Mouse (Mus musculus): ENCODE results near the gene Kalrn.

The Kalrn gene

DNA sequence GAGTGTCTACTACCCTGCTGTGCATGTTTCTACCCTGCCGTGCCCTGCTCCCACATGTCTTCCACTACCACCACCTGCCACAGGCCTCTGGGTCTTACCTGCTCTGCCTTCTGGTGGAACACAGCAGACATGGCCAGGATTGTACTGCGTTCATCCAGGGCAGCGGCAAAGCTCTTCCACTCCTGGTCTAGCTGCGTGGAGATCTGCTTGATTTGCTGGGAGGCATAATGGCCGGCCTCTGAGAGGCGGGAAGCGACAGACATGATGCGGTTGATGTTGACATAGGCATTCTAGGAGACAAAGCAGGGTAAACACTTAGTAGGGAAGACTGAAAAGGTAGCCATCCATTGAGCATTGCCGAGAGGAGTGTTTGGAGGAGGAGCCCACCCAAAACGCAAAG is 259.3 kb downstream of the Kalrn start:
- DNase-seq (ENCODE audit: low spot score in 2 of 2), result no peak

DNA sequence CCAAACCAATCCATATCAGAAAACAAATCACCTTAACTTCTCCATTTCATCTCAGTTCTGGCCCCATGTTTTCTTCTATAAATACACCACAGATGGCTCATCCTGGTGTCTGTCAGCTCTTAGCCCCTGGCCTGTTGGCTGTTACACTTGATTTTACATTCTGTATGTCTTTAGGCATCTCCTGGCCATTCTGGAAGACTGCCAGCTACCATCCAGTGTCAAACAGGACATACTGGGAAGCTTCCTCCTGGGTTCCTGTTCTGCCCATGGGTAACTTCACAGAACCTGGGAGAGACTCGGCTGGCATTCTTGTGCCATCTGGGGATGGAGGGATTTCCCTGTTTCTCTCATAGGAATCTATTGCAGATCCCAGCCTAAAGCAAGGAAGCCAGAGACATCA is 261.8 kb downstream of the Kalrn start:
- no peak for DNase-seq (ENCODE audit: low spot score in 2 of 2)

DNA sequence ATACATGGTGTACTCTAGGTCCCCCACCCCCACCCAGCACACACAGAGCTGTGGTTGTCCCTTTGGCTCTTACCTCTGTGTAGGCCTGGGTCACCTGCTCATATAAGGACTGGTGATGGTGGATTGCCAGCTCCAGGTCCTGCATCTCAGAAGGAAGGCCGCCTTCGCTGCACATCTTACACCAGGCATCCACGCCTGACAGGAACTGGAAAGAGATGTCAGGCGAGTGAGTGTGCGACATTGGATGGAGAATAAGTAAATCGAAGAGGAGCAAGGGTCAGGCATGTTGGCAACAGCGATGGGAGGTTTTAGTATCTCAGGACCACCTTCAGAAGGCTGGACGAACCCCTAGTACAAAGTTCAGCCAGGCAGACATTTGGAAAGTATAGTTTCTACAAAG is 263.0 kb downstream of the Kalrn start:
- no peak for DNase-seq (ENCODE audit: low spot score in 2 of 2)

DNA sequence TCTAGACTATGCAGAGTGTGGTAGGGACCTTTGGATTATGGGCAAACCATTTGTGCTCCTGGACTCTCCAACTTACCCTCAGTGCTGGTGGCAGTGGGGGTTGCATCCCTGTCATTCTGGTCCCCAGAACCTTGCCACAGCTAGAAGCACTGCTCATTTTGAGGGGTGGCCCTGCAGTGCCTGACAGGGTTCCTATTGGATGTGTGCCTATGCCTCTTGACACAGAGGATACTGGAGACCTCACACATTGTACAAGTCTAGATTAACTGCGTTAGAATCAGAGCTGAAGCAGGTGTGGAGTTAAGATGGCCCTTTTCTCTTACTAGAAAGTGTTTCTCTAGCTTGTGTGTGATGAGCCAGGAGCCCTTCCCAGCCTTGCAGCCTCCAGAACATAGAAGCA is 265.0 kb downstream of the Kalrn start:
- DNase-seq (ENCODE audit: low spot score in 2 of 2), result no peak

DNA sequence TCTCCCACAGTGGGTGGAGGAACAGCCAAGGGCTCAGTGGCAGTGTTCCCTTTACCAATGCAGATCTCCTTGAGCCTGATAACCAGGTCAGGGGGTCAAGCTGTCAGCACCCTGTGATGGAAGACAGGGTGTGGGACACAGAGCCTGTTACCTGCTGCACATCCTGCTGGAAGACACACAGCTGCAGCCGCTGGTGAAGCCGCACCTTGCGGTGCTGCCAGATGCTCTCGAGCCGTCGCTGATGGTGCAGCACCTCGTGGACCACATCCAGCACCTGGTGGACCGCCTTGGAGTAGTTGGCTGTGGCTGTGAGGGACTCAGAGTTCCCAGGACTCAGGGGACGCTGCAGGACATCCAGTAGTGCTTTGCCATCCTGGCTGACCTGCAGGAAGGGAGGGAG is 265.9 kb downstream of the Kalrn start:
- DNase-seq (ENCODE audit: low spot score in 2 of 2), result no peak

DNA sequence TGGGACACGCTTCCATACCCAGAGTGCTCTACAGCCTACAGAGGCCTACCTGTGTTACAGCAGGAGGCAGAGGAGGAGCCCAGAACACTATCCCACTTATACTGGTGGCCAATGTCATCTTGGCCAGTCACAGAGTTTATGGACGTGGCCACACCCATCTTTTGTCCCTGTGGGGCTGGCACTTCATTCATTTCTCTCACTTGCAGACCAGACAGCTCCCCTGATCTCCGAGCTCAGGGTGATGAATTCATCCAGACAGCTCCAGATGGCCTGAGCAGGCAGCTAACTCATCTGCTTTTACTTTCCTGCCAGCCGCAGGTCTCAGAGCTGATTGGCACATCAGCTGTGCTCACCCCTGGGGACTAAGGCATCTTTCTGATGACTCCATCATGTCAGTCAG is 267.7 kb downstream of the Kalrn start:
- no peak for DNase-seq (ENCODE audit: low spot score in 2 of 2)

DNA sequence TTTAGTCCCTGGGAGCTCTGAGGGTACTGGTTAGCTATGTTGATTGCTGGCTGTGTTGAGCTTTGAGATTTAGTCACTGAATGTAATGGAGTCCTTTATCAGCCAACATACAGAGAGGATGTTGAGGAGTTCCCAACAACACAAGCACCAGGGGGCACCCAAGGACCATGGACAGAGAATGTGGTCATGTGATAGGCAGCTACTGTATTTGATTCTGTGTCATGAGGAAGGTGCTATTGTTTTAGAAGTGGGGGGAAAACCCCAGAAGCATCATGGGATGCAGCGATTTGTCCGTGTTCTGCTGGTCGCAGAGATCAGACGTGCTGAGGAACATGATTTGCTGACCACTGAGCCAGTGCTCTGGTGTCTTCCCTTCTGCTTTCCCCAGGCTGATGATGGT is 269.5 kb downstream of the Kalrn start:
- peak in 1 of 2 experiments; percentile 37 for DNase-seq (ENCODE audit: low spot score in 2 of 2)

DNA sequence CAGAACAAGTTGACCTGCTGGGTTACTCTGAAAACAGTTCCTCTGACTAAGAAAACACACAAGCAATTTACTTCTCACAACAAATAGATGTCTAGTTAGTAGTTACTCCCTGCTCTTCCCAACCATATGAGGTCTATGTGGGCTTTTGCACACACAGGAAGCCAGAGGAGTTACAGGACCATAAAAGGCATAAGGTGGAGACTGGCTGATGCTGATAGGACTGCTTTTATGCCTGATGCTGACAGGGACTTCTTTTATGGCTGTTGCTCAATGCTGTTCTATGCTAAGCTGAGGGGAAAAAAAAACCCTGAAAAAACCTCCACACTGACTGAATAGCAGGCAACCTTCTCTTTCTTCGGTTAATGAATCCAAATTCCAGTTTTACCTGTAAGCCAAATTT is 270.8 kb downstream of the Kalrn start:
- DNase-seq (ENCODE audit: low spot score in 2 of 2), result no peak

DNA sequence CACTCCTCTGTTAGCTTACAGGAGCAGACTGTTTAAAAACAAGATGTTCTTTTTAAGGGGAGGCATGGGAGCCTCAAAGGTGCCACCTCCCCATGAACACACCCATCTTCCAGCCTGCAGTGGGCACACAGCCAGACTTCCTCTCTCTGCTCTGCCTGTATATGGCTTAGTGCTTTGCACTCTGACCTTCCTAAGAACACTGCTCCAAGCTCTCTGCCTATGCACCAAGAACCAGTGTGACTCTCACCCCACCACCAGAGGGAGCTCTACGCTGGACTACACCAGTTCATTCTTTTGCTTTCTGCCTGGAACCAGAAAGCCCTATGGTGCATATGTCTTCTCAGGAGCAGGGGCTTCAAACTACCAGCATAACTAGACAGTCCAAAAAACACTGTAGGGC is 271.3 kb downstream of the Kalrn start:
- DNase-seq (ENCODE audit: low spot score in 2 of 2), result no peak

DNA sequence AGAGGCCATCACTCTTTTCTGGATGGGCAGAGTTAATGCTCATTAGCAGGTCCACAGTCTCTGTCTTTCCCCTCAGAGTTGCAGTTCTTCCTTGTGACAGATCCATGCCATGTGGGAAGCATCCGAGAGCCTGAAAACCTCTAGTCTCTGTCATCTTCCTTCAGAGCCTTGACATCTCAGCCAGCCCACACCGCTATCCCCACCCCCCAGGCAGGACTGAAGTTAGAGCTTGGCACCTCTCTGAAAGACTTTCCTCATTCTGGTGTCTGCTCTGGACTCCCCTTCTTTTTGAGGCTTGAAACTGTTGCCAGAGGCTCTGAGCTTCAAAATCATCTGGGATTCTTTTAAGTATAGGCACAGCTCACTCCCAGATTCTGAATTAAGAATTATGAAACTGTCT is 274.1 kb downstream of the Kalrn start:
- DNase-seq (ENCODE audit: low spot score in 2 of 2), result no peak

DNA sequence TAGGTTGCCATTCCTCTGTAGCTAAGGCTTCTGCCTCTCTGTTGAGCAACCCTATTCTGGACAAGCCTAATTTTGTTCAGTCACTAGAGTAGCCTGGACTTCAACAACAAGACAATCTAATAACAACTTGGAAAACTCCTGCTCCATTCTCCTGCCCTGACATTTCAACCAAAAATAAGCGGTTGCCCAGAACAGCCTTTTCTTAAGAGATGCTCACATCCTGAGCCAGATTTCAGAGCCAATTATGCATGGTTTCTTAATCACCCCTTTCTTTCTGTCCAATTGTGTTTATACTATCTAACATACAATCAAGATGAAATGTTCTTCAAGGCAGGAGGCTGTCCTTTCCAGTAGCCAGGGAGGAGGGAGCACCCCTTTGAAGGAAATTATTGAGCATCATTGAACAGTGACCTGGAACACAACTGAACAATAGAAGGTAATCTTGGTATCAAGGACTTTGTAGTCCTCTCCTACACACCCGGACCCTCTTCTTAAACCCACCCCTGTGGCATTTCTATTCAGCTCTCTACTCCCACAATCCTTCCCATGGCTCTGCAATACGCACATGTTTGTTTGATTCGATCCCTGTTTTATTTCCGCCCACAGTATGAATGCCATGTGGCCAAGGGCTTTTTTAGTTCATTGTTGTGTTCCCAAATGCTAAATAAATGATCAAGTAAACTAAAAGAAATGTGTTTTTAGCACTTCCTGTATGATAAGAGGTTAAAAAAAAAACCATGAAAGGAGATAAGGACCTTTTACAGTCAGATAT is 275.2 kb downstream of the Kalrn start:
- no peak for DNase-seq (ENCODE audit: low spot score in 2 of 2)

DNA sequence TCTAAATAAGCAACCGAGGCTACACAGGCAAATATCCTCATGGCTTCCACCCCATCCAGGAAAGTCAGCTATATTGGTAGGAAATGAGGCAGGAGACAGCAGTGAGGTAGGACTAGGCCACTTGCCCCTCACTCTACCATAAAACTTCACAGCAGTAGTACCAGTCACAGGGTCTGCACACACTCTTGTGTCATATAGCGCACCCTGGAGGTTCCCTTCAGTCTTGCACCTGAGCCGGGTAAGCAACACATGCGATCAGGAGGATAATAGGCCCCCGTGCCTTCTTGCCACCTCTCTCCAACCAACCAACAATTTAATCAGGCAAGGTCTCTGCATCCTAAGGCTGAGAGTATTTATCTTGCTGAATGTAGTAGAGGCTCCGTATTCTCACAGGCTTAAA is 278.8 kb downstream of the Kalrn start:
- no peak for DNase-seq (ENCODE audit: low spot score in 2 of 2)

DNA sequence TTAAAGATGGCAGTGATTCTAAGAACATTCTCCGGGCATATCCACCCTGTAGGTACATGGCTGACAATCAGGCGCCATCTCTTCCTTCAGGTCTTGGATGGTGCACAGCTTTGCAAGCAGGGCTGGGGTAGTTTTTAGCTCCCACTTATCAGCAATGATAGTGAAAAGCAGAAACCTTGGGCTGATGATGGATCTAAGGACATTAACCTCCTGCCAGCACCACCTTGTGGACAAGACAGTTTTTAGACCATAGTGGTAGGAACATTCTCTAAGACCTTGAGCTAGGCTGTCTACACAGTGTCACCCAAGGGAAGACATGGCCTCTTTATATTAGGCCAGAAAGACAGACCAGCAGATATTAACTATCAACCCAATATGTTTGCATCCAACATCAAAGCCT is 279.7 kb downstream of the Kalrn start:
- no peak for DNase-seq (ENCODE audit: low spot score in 2 of 2)

DNA sequence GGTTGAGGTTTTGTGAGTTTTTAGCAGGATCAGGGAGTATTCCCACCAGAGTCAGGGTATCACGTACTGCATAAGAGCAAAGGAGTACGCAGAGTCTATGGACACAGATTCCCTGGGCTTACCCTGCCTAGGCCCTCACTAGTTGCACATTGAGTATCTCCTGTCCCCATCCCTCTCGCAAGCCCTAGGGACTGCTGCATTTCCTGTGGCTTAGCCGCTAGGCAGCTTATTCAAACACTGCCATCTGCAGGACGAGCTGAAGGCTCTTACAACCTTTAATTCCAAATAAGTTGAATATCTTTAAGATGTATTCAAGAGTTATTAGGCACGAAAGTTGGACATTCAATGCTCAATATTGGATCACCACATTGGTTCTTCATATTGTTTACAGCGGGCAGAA is 283.7 kb downstream of the Kalrn start:
- no peak for DNase-seq (ENCODE audit: low spot score in 2 of 2)

DNA sequence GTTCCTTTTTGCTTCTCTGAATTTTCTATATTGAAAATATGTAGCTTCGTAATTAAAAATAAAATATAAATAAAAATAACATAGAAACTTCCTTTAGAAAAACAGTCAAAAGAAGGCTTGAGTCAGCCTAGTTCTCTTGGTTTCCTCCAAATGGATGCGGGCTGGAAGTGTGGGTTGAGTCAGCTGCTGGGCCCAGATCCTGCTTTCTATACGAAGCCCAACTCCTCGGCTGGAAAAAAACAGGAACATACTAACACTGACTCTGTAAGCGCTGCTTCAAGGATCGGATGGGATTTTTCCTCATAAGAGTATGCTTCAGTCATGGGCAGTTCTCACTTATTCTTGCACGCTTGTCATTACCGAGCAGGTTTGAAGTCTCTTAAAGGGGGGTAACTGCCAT is 291.3 kb downstream of the Kalrn start:
- peak in 1 of 2 experiments; percentile 50 for DNase-seq (ENCODE audit: low spot score in 2 of 2)

DNA sequence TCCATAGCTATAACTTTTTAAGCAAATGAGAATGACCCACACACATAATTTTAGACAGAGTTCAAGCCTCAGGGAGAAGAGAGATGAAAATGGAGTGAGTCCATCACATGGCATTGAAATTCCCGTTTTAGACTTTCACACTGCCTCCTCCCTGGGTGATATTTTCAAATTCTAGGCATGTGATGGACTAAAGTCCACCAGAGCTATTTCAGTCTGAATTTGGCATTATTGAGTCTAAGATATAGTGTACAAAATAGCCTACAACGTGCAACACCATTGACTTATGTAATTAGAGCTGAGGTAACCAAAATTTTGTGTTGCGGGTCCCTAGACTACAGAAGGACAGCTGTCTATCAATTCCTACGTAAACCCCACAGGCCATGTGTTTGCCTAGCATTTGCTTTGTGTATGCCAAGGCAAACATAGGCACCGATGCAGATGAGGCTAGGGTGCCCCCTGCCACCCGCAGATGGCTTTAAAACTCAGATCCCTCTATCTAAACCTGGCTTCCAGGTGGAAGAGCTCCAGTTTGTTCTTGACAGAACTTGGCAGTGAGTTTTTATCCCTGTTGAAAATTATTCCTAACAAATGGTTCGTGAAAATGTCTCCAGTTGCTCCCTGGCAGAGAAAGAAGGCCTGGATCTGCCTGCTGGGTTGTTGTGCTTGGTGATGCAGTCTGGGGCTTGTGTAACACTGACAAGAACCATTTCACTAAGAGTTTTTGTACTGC is 293.5 kb downstream of the Kalrn start:
- peak; percentile 46 to 76 for DNase-seq (ENCODE audit: low spot score in 2 of 2)

DNA sequence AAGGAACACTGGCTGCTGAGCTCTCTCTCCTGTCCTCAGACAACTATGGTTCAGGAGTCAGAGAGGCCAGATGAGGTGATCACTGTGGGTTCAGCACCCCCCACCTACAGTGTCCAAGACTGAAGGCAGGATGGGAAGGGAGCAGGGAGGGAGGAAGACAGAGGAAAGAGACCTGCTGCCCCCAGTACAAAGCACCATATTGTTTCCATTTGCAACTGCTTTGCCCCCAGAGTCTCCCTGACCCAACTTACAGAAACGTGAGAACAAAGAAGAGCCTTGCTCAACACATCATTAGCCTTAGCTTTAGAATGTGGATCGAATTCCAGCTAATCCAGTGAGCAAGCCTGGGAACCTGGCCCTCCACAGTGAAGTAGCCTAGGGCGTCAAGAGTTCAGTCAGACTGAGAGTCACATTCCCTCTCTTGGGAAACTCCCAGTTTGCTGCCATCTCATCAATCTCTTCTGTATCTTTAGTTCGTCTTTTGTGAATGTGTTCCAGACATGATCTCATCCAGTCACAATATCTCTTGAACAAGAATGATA is 295.0 kb downstream of the Kalrn start:
- DNase-seq (ENCODE audit: low spot score in 2 of 2), result no peak

DNA sequence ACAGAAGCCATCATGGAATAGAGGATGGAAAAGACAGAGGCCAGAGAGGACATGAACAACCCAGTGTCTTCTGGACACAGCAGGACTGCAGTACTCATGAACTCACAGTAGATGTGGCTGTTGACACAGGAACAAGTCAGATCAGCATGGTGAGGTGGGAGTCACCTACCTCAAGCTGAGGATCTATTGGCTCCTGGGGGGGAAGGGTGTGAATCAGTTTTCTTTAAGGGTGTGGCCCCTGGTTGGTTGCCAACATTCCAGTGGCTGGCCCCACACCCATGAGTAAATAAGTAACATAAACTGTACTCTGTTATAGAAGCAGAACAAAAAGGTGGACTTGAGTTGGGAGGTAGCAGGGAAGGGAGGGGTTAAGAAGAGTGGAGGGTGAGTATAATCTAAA is 298.7 kb downstream of the Kalrn start:
- DNase-seq (ENCODE audit: low spot score in 2 of 2), result no peak

DNA sequence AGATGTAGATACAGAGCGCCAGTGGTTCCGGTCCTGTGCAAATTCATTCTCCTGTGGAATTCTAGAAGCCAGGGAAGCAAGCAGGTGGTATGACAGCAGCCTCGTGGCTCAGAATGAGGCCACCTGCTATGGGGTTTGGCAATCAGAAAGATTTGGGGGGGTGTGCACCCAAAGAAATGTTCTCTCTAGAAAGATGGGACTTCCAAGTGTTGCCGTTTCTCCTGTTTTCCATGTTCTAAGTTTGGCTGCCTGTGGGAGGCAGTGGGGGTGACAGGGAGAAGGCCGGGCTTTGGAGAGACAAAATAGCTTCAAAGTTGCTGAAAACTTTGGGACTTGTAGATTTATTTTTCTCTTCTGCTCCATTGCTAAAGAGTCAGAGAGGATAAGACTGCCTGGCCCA is 301.9 kb downstream of the Kalrn start:
- peak; percentile 62 to 77 for DNase-seq (ENCODE audit: low spot score in 2 of 2)

DNA sequence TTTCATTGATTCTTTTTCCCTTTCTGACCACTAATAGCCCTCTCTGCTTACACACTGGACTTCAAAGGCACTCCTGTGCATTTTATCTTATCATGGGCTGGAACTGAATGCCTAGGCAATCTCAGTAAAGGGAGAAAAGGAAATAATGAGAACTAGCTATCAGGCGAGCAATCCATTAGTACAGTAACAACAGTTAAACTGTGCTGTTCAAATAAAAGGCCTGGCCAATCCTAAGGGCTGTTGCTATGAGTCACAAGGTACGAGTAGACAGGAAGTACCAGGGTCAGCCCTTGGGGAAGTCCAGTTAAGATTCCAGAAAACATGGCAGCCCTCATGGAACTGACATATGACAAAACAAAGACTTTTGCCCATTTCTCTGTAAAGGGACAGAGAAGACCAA is 302.7 kb downstream of the Kalrn start:
- DNase-seq (ENCODE audit: low spot score in 2 of 2), result no peak

DNA sequence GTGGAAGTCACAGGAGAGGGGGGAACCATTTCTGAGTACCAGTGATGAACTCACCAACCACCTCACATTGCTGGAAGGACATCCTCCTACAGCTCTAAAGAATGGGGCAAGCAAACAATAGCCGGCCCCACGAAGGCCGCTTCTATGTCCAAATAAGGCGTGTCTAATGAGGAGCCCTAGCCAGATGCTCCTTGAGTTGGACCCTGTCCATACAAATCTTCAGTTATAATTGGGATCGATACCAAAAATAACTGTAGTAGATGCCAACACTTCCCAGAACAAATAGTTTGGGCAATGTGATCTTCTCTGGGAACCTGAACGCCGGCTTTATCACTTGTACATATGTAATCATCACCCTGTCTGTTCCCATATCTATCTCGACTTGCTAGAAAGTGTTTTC is 303.7 kb downstream of the Kalrn start:
- no peak for DNase-seq (ENCODE audit: low spot score in 2 of 2)

DNA sequence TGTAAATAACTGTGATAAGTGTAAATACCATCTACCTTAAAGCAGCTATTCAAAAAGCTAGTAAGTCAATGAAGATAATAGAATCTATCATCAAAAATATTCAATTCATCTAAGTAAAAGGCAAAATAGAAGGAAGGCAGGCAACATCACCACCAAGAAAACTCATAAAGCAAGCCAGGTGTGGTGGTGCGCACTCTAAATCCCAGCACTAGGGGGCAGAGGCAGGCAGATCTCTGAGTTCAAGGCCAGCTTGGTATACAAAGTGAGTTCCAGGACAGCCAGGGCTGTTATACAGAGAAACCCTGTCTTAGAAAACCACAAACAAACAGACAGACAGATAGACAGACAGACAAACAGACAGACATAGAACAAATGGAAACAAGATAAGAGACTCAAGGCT is 305.6 kb downstream of the Kalrn start:
- no peak for DNase-seq (ENCODE audit: low spot score in 2 of 2)

DNA sequence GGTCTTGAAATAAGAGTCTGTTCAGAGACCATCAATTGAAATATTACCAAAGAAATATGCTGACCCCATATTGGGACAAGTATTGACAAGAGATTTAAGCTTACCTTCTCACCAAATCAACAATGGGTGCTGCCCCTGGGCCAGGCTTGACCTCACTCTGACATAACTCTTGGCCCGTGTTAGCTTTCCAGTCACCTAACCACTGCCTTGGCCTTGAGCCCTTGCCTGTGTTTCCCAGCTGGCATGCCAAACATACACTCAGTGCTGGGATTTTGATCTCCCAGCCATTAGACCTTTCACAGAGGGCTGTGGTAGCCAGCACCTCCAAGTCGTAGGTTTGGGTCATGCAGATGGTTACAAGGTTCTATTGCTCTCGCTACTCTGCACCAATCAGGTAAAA is 308.7 kb downstream of the Kalrn start:
- no peak for DNase-seq (ENCODE audit: low spot score in 2 of 2)
